Mouse (Mus musculus): ENCODE measurements around the gene Gm12394. TPM values are rescaled to one million over a fixed set of nuclear protein-coding genes. Genes with fewer than 3 reads are reported as not detected.
A peak's percentile ranks its signal among the peaks of the same experiment; 100 is the strongest.
"Not testable (repeated sequence)": the region's sequence is repeated elsewhere in the genome, so short reads cannot be mapped to it uniquely, and the experiment has no call there.

The Gm12394 gene
- polyA plus RNA-seq (2016; fragmentation: Nextera tagmentation; extraction: Ambion mirVana), result 0.05 and 0.07 TPM in 2 replicates

- H3K9me3 ChIP-seq (replicated peaks); H3K27me3 ChIP-seq (replicated peaks); H3K36me3 ChIP-seq; H3K9ac ChIP-seq; H3K4me2 ChIP-seq; H3K27ac ChIP-seq; ATAC-seq; H3K4me3 ChIP-seq: not testable (repeated sequence)
- H3K4me1 ChIP-seq, result peaks cover 27% of the 10 kb centered on the region
- WGBS (ENCODE audit: insufficient replicate concordance), result 58% methylated on average over 1 of the region's 1 CpGs
Measured at GRCm38 (mm10) chr4:42856671-42857070, at the start of gene Gm12394. Gene Gm12394 (minus strand): TSS chr4:42856771.

DNA sequence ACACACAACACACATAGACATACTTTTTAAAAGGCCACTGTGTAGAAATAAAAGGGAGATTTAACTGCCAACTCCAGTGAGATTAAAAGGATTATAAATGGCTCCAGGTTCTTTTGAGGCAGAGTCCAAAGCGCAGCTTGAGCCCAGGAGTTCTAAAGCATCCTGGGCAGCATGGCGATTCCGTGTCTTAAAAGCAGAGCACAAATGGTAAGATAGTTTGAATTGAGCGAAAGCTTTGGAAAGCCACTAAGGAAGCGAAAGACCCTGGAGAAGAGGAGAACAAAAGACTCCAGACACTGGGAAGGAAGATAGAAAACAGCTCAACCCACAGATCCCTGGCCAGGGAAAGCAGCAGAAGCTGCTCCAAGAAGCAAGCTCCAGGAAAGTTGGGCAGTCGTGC is 48.4 kb upstream of the Gm12394 start:
- Histone ChIP-seq H3K9ac (no peak overlapping the region), H3K4me2 (no peak overlapping the region), H3K4me1 (peaks cover 9% of the 10 kb centered on the region), H3K4me3 (no peak overlapping the region), H3K36me3 (no peaks in the 10 kb centered on the region), H3K27me3 (replicated peaks) (peaks cover 20% of the 10 kb centered on the region), H3K9me3 (replicated peaks) (no peaks in the 10 kb centered on the region), H3K27ac (no peak overlapping the region)
- ATAC-seq, result no peak
- 76% methylated on average over 6 of the region's 6 CpGs for WGBS (ENCODE audit: insufficient replicate concordance)

DNA sequence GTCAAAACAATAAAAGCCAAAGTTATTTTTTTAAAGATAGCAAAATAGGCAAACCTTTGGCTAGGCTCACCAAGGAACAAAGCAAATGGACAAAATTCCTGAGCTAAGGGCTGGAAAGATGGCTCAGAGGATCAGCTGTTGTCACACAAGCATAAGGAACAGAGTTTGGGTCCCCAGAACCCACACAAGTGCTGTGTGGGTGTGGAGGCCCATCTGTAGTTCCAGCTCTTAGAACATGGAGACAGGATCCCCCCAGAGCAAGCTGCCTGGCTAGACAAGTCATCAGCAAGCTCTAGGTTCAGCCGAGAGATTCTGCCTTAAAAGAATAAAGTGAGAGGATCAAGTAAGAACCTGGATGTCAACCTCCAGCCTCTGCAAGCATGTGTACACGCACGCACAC is 48.0 kb upstream of the Gm12394 start:
- Histone ChIP-seq H3K27me3 (replicated peaks) (peaks cover 24% of the 10 kb centered on the region), H3K4me1 (peaks cover 9% of the 10 kb centered on the region), H3K9me3 (replicated peaks) (no peaks in the 10 kb centered on the region), H3K36me3 (no peaks in the 10 kb centered on the region), H3K4me2 (no peak overlapping the region), H3K27ac (no peak overlapping the region), H3K9ac (no peak overlapping the region), H3K4me3 (no peak overlapping the region)
- no peak for ATAC-seq
- WGBS (ENCODE audit: insufficient replicate concordance), result 74% methylated on average over 3 of the region's 3 CpGs

GRCm38 (mm10) chr4:42903942-42904341 is 47.4 kb upstream of the Gm12394 start:
- H3K4me3 ChIP-seq, result no peak overlapping the region
- H3K4me2 ChIP-seq, result no peak overlapping the region
- no peak overlapping the region for H3K27ac ChIP-seq
- WGBS (ENCODE audit: insufficient replicate concordance), result 33% methylated on average over 1 of the region's 1 CpGs
- H3K27me3 ChIP-seq (replicated peaks), result peaks cover 29% of the 10 kb centered on the region
- H3K9ac ChIP-seq, result no peak overlapping the region
- no peak for ATAC-seq
- no peaks in the 10 kb centered on the region for H3K36me3 ChIP-seq
- no peaks in the 10 kb centered on the region for H3K9me3 ChIP-seq (replicated peaks)
- H3K4me1 ChIP-seq, result peaks cover 9% of the 10 kb centered on the region

DNA sequence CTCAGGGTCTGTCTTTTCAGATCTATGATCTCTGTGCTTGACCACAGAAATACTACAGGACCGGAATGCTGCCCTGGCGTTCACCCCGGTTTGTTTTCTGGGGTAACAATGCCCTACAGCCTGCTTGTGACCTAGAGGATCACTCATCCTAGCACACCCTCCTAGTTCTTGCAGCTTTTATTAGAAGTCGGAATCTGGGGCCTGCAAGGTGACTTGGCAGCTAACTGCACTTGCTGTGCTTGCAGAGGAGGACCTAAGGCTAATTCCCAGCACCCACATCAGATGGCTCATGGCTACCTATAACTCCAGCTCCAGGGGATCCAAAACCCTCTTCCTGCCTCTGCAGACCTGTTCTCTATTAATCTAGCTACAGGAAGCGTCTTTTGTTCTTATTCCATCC is 46.2 kb upstream of the Gm12394 start:
- H3K27me3 ChIP-seq (replicated peaks), result peaks cover 38% of the 10 kb centered on the region
- H3K4me3 ChIP-seq, result no peak overlapping the region
- H3K36me3 ChIP-seq, result no peaks in the 10 kb centered on the region
- H3K4me2 ChIP-seq, result no peak overlapping the region
- ATAC-seq, result no peak
- no peaks in the 10 kb centered on the region for H3K9me3 ChIP-seq (replicated peaks)
- peaks cover 9% of the 10 kb centered on the region for H3K4me1 ChIP-seq
- H3K27ac ChIP-seq, result no peak overlapping the region
- 80% methylated on average over 5 of the region's 5 CpGs for WGBS (ENCODE audit: insufficient replicate concordance)
- no peak overlapping the region for H3K9ac ChIP-seq

GRCm38 (mm10) chr4:42902174-42902573 is 45.6 kb upstream of the Gm12394 start:
- Histone ChIP-seq H3K4me3 (no peak overlapping the region), H3K27ac (no peak overlapping the region), H3K27me3 (replicated peaks) (peaks cover 38% of the 10 kb centered on the region), H3K36me3 (no peaks in the 10 kb centered on the region), H3K4me1 (peaks cover 9% of the 10 kb centered on the region), H3K9me3 (replicated peaks) (no peaks in the 10 kb centered on the region), H3K9ac (no peak overlapping the region), H3K4me2 (no peak overlapping the region)
- 36% methylated on average over 9 of the region's 9 CpGs for WGBS (ENCODE audit: insufficient replicate concordance)
- ATAC-seq, result no peak

- no peak for ATAC-seq
- WGBS (ENCODE audit: insufficient replicate concordance), result 55% methylated on average over 5 of the region's 5 CpGs
- H3K4me3 ChIP-seq, result no peak overlapping the region
Measured at GRCm38 (mm10) chr4:42900878-42901277, 44.3 kb upstream of the Gm12394 start.

DNA sequence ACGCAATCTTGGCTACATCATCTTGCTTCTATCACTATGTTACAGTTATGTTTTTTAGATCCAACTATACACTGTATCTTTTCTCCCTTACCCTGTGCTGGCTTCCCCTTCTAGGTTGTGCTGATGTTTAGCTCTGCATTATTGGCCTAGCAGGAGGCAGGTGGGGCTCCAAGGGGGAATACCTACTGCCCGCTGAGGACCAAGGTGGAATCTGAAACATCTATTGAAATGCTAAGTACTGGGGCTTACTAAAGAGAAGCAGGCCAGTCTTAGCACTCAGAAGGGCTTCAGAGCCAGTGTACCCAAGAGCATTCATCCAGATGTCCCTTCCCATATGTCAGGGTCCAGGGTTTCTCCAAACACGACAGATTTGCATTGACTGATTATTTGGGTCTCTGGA is 42.3 kb upstream of the Gm12394 start:
- H3K4me2 ChIP-seq, result no peak overlapping the region
- H3K9ac ChIP-seq, result no peak overlapping the region
- no peak overlapping the region for H3K27ac ChIP-seq
- WGBS (ENCODE audit: insufficient replicate concordance), result 32% methylated on average over 3 of the region's 3 CpGs
- H3K36me3 ChIP-seq, result no peaks in the 10 kb centered on the region
- no peaks in the 10 kb centered on the region for H3K9me3 ChIP-seq (replicated peaks)
- peaks cover 38% of the 10 kb centered on the region for H3K27me3 ChIP-seq (replicated peaks)
- H3K4me1 ChIP-seq, result peaks cover 6% of the 10 kb centered on the region
- H3K4me3 ChIP-seq, result no peak overlapping the region
- ATAC-seq, result no peak

More at GRCm38 (mm10) chr4:42900878-42901277, 44.3 kb upstream of the Gm12394 start:
- Histone ChIP-seq H3K27me3 (replicated peaks) (peaks cover 38% of the 10 kb centered on the region), H3K4me2 (no peak overlapping the region), H3K9me3 (replicated peaks) (no peaks in the 10 kb centered on the region), H3K27ac (no peak overlapping the region), H3K36me3 (no peaks in the 10 kb centered on the region), H3K4me1 (peaks cover 9% of the 10 kb centered on the region), H3K9ac (no peak overlapping the region)

DNA sequence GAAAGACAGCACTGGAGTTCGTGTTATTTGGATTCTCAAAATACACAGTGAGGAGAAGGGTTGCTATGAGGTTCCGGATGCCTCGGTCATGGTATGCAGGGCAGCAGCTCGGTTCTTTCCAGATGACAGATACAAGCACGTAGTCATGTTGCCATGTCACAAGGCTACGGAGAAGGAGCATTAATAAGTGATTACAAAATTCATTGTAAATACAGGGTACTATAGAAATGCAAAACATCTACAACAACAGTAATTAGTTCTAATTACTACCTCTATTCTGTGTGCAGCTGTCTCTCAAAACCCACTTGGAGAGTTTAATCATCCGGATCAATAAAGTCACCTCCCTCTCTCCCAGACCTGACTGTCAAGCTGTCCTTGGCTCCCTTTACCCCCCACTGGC is 38.5 kb upstream of the Gm12394 start:
- no peak overlapping the region for H3K9ac ChIP-seq
- WGBS (ENCODE audit: insufficient replicate concordance), result 81% methylated on average over 7 of the region's 7 CpGs

DNA sequence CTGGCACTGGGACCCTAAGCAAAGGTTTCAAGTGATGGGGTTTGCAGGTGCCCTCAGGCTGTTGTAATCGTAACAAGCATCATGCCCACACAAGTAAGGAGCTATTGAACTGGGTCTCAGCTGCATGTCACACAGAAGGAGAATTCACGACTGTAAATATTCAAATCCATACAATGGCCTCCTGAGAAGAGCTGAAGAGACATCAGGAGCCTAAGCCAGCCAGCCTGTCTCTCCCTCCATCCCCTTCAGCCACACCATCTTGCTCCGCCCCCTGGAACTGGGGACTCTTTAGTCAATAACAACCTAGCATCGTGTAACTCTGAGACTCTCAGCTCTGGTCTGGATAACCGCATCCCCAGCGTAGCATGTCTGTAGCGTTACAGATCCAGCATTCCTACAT is 34.6 kb upstream of the Gm12394 start:
- H3K27me3 ChIP-seq (replicated peaks), result peaks cover 4% of the 10 kb centered on the region; the same call in 1 of the 2 replicates
- H3K36me3 ChIP-seq, result no peaks in the 10 kb centered on the region
- peaks cover 6% of the 10 kb centered on the region for H3K4me1 ChIP-seq
- 65% methylated on average over 7 of the region's 7 CpGs for WGBS (ENCODE audit: insufficient replicate concordance)
- no peak overlapping the region for H3K4me2 ChIP-seq
- no peaks in the 10 kb centered on the region for H3K9me3 ChIP-seq (replicated peaks)
- H3K4me3 ChIP-seq, result no peak overlapping the region
- no peak for ATAC-seq
- no peak overlapping the region for H3K9ac ChIP-seq
- H3K27ac ChIP-seq, result no peak overlapping the region

More for the DNA sequence above, 38.5 kb upstream of the Gm12394 start:
- H3K4me2 ChIP-seq, result no peak overlapping the region
- H3K27me3 ChIP-seq (replicated peaks), result peaks cover 20% of the 10 kb centered on the region
- peaks cover 6% of the 10 kb centered on the region for H3K4me1 ChIP-seq
- H3K36me3 ChIP-seq, result no peaks in the 10 kb centered on the region
- no peak overlapping the region for H3K4me3 ChIP-seq
- no peak overlapping the region for H3K27ac ChIP-seq
- ATAC-seq, result no peak
- H3K9me3 ChIP-seq (replicated peaks), result no peaks in the 10 kb centered on the region

GRCm38 (mm10) chr4:42888806-42889205 is 32.2 kb upstream of the Gm12394 start:
- ATAC-seq, result no peak
- 79% methylated on average over 6 of the region's 6 CpGs for WGBS (ENCODE audit: insufficient replicate concordance)

GRCm38 (mm10) chr4:42886926-42887325 is 30.4 kb upstream of the Gm12394 start:
- peaks cover 5% of the 10 kb centered on the region; the same call in 1 of the 2 replicates for H3K27me3 ChIP-seq (replicated peaks)
- 0 out of 2 replicates have a peak, but pooled peaks cover 4% of the 10 kb centered on the region for H3K36me3 ChIP-seq
- no peak overlapping the region for H3K4me2 ChIP-seq
- H3K4me1 ChIP-seq, result peaks cover 25% of the 10 kb centered on the region
- H3K27ac ChIP-seq, result no peak overlapping the region
- no peak overlapping the region for H3K9ac ChIP-seq
- no peak for ATAC-seq
- H3K9me3 ChIP-seq (replicated peaks), result no peaks in the 10 kb centered on the region
- WGBS (ENCODE audit: insufficient replicate concordance), result 71% methylated on average over 6 of the region's 6 CpGs
- H3K4me3 ChIP-seq, result no peak overlapping the region

More at GRCm38 (mm10) chr4:42888806-42889205, 32.2 kb upstream of the Gm12394 start:
- H3K36me3 ChIP-seq, result no peaks in the 10 kb centered on the region
- H3K4me2 ChIP-seq, result no peak overlapping the region
- H3K27me3 ChIP-seq (replicated peaks), result peaks cover 5% of the 10 kb centered on the region; the same call in 1 of the 2 replicates
- no peaks in the 10 kb centered on the region for H3K9me3 ChIP-seq (replicated peaks)
- H3K9ac ChIP-seq, result no peak overlapping the region
- peaks cover 9% of the 10 kb centered on the region for H3K4me1 ChIP-seq
- no peak overlapping the region for H3K4me3 ChIP-seq
- no peak overlapping the region for H3K27ac ChIP-seq

GRCm38 (mm10) chr4:42880677-42880948 is 24.0 kb upstream of the Gm12394 start:
- Histone ChIP-seq H3K27me3 (replicated peaks) (no peaks in the 10 kb centered on the region), H3K4me1 (peaks cover 64% of the 10 kb centered on the region), H3K9ac (peak overlapping the region; percentile 74), H3K4me2 (peak overlapping the region; percentile 62), H3K27ac (peak overlapping the region; percentile 92), H3K9me3 (replicated peaks) (no peaks in the 10 kb centered on the region), H3K36me3 (0 out of 2 replicates have a peak, but pooled peaks cover 4% of the 10 kb centered on the region), H3K4me3 (peak overlapping the region; percentile 59)
- ATAC-seq, result peak; percentile 77
- 0% methylated on average over 1 of the region's 1 CpGs for WGBS (ENCODE audit: insufficient replicate concordance)
